Mouse (Mus musculus): ENCODE data around the gene Osgepl1. TPM values are rescaled to one million over a fixed set of nuclear protein-coding genes. Genes with fewer than 3 reads are reported as not detected.
"Not testable (repeated sequence)": the region's sequence is repeated elsewhere in the genome, so short reads cannot be mapped to it uniquely, and the experiment has no call there.

Osgepl1 gene
- 27.9 and 31.1 TPM in 2 replicates for polyA plus RNA-seq (2016; fragmentation: Nextera tagmentation; extraction: Ambion mirVana)

- Histone ChIP-seq H3K4me3 (peak within 1 kb of the TSS; percentile 76), H3K27me3 (ENCODE audit: insufficient read depth, poor library complexity, severe bottlenecking) (no peaks in the 10 kb centered on the region), H3K27ac (peak within 1 kb of the TSS; percentile 94), H3K36me3 (peaks cover 17% of the 10 kb centered on the region), H3K9me3 (no peaks in the 10 kb centered on the region), H3K4me1 (no peaks in the 10 kb centered on the region; the same call in 1 of the 2 replicates)
- peak; percentile 89 for DNase-seq (ENCODE audit: low spot score)
- 3% methylated on average over 27 of the region's 27 CpGs for WGBS
Observed at GRCm38 (mm10) chr1:53312989-53313967, at the start of gene Osgepl1. Gene Osgepl1, plus strand, starts transcription at chr1:53313624.

DNA sequence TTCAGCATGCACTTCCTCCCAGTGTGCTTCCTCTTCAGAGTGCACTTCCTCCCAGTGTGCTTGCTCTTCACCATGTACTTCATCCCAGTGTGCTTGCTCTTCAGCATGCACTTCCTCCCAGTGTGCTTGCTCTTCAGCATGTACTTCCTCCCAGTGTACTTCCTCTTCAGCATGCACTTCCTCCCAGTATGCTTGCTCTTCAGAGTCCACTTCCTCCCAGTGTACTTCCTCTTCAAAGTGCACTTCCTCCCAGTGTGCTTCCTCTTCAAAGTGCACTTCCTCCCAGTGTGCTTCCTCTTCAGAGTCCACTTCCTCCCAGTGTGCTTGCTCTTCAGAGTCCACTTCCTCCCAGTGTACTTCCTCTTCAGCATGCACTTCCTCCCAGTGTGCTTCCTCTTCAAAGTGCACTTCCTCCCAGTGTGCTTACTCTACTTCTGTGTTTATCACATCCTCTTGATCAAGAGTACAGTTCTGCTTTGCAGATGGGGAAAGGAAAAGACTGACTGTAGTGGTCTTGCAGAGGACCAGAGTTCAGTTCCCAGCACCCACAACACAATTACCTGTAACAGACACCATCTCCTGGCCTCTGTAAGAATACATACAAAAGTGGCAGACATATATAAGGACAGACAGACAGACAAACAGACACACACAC, 48.3 kb upstream of the Osgepl1 start:
- peaks cover 13% of the 10 kb centered on the region for H3K36me3 ChIP-seq
- not testable (repeated sequence) for H3K27ac ChIP-seq; H3K4me1 ChIP-seq; DNase-seq (ENCODE audit: low spot score); H3K27me3 ChIP-seq (ENCODE audit: insufficient read depth, poor library complexity, severe bottlenecking); H3K9me3 ChIP-seq; H3K4me3 ChIP-seq

GRCm38 (mm10) chr1:53269901-53270300, 43.5 kb upstream of the Osgepl1 start:
- Histone ChIP-seq H3K36me3 (peaks cover 8% of the 10 kb centered on the region), H3K27me3 (ENCODE audit: insufficient read depth, poor library complexity, severe bottlenecking) (no peaks in the 10 kb centered on the region), H3K27ac (no peak overlapping the region), H3K9me3 (no peaks in the 10 kb centered on the region), H3K4me1 (no peaks in the 10 kb centered on the region), H3K4me3 (no peak overlapping the region)
- no peak for DNase-seq (ENCODE audit: low spot score)
- WGBS, result 65% methylated on average over 3 of the region's 3 CpGs

DNA sequence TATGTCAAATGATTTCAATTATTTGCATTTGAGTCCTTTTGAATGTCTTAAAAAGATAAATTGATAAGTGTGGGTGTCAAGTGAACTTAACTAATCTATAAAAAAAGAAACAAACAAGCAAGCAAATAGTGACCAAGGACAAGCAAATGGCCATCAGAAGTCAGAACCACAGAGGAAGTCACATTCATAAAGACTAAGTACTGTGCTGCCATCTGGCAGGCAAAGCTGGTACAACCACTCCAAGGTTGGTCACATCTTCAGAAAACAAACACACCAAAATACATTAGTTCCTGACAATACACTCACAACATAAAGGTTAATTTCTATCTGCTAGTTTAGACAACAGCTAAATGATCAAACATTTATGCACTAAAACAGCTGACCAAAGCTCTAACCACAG, 40.8 kb upstream of the Osgepl1 start:
- Histone ChIP-seq H3K4me1 (no peaks in the 10 kb centered on the region), H3K9me3 (no peaks in the 10 kb centered on the region), H3K36me3 (0 out of 2 replicates have a peak, but pooled peaks cover 2% of the 10 kb centered on the region), H3K27me3 (ENCODE audit: insufficient read depth, poor library complexity, severe bottlenecking) (no peaks in the 10 kb centered on the region), H3K27ac (no peak overlapping the region), H3K4me3 (no peak overlapping the region)
- no peak for DNase-seq (ENCODE audit: low spot score)

GRCm38 (mm10) chr1:53291197-53291596, 22.2 kb upstream of the Osgepl1 start:
- no peaks in the 10 kb centered on the region for H3K27me3 ChIP-seq (ENCODE audit: insufficient read depth, poor library complexity, severe bottlenecking)
- 76% methylated on average over 3 of the region's 3 CpGs for WGBS
- no peak overlapping the region for H3K4me3 ChIP-seq
- H3K4me1 ChIP-seq, result no peaks in the 10 kb centered on the region
- peaks cover 2% of the 10 kb centered on the region; the same call in 1 of the 2 replicates for H3K9me3 ChIP-seq
- H3K36me3 ChIP-seq, result peaks cover 10% of the 10 kb centered on the region; the same call in 1 of the 2 replicates
- no peak for DNase-seq (ENCODE audit: low spot score)
- H3K27ac ChIP-seq, result no peak overlapping the region

DNA sequence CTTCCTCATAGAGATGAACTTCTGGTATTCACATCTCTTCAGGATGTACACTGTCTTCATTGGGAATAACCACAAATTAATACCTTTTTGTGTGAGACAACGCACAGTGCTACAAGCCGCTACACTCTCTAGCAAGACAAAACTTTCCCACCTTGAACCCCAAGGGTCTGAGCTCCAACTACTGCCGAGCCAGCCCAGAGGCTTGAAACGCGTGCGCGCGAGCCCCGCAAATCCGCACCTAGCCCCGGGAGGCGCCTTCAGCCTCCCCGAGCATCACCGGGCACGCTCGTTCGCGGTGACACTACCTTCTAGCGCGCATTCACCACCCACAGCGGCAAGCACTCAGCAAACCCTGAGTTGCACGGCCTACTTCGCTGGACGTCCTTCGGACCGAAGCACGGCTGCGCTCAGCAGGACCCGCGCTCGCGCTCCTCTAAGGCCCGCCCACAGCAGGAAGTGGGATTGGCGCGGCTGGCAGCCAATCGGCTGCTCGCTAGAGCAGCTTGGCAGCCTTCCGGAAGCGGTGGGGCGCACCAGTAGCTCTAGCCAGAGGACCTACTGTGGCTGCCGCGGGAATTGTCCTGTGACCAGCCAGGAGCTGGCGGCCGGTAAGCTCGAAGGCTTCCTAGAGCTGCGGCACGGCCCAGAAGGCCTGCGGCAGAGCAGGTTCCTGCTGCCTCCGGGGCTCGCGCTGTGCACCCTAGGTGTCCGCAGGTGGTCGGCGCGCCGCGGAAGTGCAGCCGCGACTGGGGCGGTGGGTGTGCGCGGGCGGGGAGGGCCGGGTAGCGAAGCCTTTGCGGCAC, 16.6 kb upstream of the Osgepl1 start, which contains the start of the genes Pms1, Ormdl1 and Gm28778:
Gene Pms1 (minus strand): TSS at position 438 of the 803 bp plus-strand sequence.
Gene Ormdl1 (plus strand): TSS at position 515 of the 803 bp plus-strand sequence.
Gene Gm28778 (plus strand): TSS at position 531 of the 803 bp plus-strand sequence.
- H3K9me3 ChIP-seq, result no peaks in the 10 kb centered on the region
- no peaks in the 10 kb centered on the region for H3K4me1 ChIP-seq
- peak within 1 kb of the TSS; percentile 95 for H3K27ac ChIP-seq
- peak within 1 kb of the TSS; percentile 82 for H3K4me3 ChIP-seq
- H3K36me3 ChIP-seq, result peaks cover 10% of the 10 kb centered on the region; the same call in 1 of the 2 replicates
- under 1% methylated on average over 66 of the region's 66 CpGs for WGBS
- peak; percentile 97 for DNase-seq (ENCODE audit: low spot score)
- no peaks in the 10 kb centered on the region for H3K27me3 ChIP-seq (ENCODE audit: insufficient read depth, poor library complexity, severe bottlenecking)

GRCm38 (mm10) chr1:53300506-53300905, 12.9 kb upstream of the Osgepl1 start:
- Histone ChIP-seq H3K4me1 (no peaks in the 10 kb centered on the region), H3K4me3 (no peak overlapping the region), H3K27ac (no peak overlapping the region), H3K9me3 (no peaks in the 10 kb centered on the region), H3K27me3 (ENCODE audit: insufficient read depth, poor library complexity, severe bottlenecking) (no peaks in the 10 kb centered on the region), H3K36me3 (peaks cover 8% of the 10 kb centered on the region; the same call in 1 of the 2 replicates)
- no peak for DNase-seq (ENCODE audit: low spot score)
- 85% methylated on average over 4 of the region's 4 CpGs for WGBS

DNA sequence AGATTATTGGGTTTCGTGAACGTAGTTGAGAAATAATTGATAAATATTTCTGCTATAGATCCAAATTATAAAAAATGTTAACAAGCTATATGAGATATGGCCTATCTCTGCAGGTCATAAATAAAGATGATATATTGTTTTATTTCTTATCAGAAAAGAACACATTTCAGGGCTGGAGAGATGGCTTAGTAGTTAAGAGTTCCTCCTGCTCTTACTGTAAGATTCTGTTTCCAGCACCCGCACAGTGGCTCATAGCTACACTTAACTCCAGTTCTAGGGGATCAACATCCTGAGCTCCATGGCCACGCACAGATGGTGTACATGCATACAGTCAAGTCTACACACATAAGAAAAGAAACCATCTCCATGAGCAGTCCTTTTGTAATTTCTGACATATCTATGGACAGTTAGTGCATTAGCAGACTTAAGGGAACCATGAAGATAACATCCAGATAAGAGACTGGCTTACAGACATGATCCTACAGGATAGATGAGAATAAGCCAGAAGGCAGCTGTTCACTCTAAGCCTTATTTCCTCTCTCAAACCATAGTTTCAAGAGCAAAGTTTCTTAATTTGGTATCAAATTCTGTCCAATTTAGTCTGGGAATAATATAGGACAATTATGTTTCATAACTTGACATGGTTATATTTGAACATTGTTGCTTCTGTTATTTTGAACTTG, 8.4 kb downstream of the Osgepl1 start:
- H3K36me3 ChIP-seq, result peaks cover 36% of the 10 kb centered on the region
- WGBS, result 93% methylated on average over 4 of the region's 4 CpGs

DNA sequence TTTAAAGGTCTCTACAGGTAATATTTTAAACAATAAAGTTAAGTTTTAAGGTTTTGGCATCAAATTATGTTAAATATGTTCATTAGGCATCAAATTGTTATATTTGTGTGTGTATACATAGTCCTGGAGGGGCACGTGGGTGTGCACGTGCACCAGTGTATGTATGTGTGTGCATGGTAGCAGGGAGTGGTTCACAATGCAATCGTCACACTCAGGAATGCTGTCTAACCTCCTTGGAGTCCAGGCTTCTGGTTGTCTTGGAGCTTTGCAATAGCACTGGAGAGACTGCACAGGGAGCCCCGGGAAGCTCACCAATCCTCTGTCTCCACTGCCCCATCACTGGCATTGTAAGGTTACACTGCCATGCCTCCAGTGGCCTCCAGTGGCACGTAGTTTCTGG, 9.8 kb downstream of the Osgepl1 start:
- H3K27me3 ChIP-seq (ENCODE audit: insufficient read depth, poor library complexity, severe bottlenecking), result no peaks in the 10 kb centered on the region
- no peaks in the 10 kb centered on the region for H3K9me3 ChIP-seq
- no peak overlapping the region for H3K27ac ChIP-seq
- H3K36me3 ChIP-seq, result peaks cover 27% of the 10 kb centered on the region
- no peak for DNase-seq (ENCODE audit: low spot score)
- WGBS, result 89% methylated on average over 5 of the region's 5 CpGs
- H3K4me3 ChIP-seq, result no peak overlapping the region
- no peaks in the 10 kb centered on the region for H3K4me1 ChIP-seq

More for the DNA sequence above, 8.4 kb downstream of the Osgepl1 start:
- DNase-seq (ENCODE audit: low spot score), result no peak
- Histone ChIP-seq H3K9me3 (no peaks in the 10 kb centered on the region), H3K4me3 (no peak overlapping the region), H3K27me3 (ENCODE audit: insufficient read depth, poor library complexity, severe bottlenecking) (no peaks in the 10 kb centered on the region), H3K27ac (no peak overlapping the region), H3K4me1 (no peaks in the 10 kb centered on the region)

- 95% methylated on average over 1 of the region's 1 CpGs for WGBS
- Histone ChIP-seq H3K27me3 (ENCODE audit: insufficient read depth, poor library complexity, severe bottlenecking) (no peaks in the 10 kb centered on the region), H3K4me1 (no peaks in the 10 kb centered on the region), H3K4me3 (no peak overlapping the region), H3K27ac (no peak overlapping the region), H3K9me3 (no peaks in the 10 kb centered on the region), H3K36me3 (peaks cover 22% of the 10 kb centered on the region)
- DNase-seq (ENCODE audit: low spot score), result no peak
Observed at GRCm38 (mm10) chr1:53324277-53324676, 10.9 kb downstream of the Osgepl1 start.

GRCm38 (mm10) chr1:53324827-53325494, 11.5 kb downstream of the Osgepl1 start:
- H3K36me3 ChIP-seq, result peaks cover 21% of the 10 kb centered on the region
- WGBS, result 78% methylated on average over 5 of the region's 5 CpGs
- no peak for DNase-seq (ENCODE audit: low spot score)
- H3K27ac ChIP-seq, result no peak overlapping the region
- no peaks in the 10 kb centered on the region for H3K4me1 ChIP-seq
- no peaks in the 10 kb centered on the region for H3K9me3 ChIP-seq
- no peaks in the 10 kb centered on the region for H3K27me3 ChIP-seq (ENCODE audit: insufficient read depth, poor library complexity, severe bottlenecking)
- H3K4me3 ChIP-seq, result no peak overlapping the region
